Mouse (Mus musculus): Measurements from ENCODE around the gene Gm42674. TPM values are rescaled to one million over a fixed set of nuclear protein-coding genes. Genes with fewer than 3 reads are reported as not detected.

Gm42674 gene
- polyA plus RNA-seq, 1 experiment from 2014 or later = not detected

Other genes with a start within 250 kb of the Gm42674 start
- gene Slc27a3, start 212.0 kb upstream of the Gm42674 start, polyA plus RNA-seq (2014; fragmentation: Nextera tagmentation; extraction: Ambion mirVana) = 9.3 and 10.0 TPM in 2 replicates
- 34.4 and 34.7 TPM in 2 replicates for gene Ints3, start 168.3 kb upstream of the Gm42674 start, polyA plus RNA-seq (2014; fragmentation: Nextera tagmentation; extraction: Ambion mirVana)
- gene Npr1, start 136.0 kb upstream of the Gm42674 start, polyA plus RNA-seq (2014; fragmentation: Nextera tagmentation; extraction: Ambion mirVana) = 2.4 and 2.7 TPM in 2 replicates
- 338 and 369 TPM in 2 replicates for gene Ilf2, start 125.8 kb upstream of the Gm42674 start, polyA plus RNA-seq (2014; fragmentation: Nextera tagmentation; extraction: Ambion mirVana)
- gene Snapin, start 110.9 kb upstream of the Gm42674 start, polyA plus RNA-seq (2014; fragmentation: Nextera tagmentation; extraction: Ambion mirVana) = 70.9 and 77.2 TPM in 2 replicates
- 138 and 146 TPM in 2 replicates for gene Chtop, start 92.4 kb upstream of the Gm42674 start, polyA plus RNA-seq (2014; fragmentation: Nextera tagmentation; extraction: Ambion mirVana)
- 6.9 and 8.0 TPM in 2 replicates for gene S100a1, start 87.5 kb upstream of the Gm42674 start, polyA plus RNA-seq (2014; fragmentation: Nextera tagmentation; extraction: Ambion mirVana)
- gene S100a13, start 87.5 kb upstream of the Gm42674 start, polyA plus RNA-seq (2014; fragmentation: Nextera tagmentation; extraction: Ambion mirVana) = 11.6 and 14.1 TPM in 2 replicates
- not detected in 2 replicates for gene S100a14, start 75.0 kb upstream of the Gm42674 start, polyA plus RNA-seq (2014; fragmentation: Nextera tagmentation; extraction: Ambion mirVana)
- 37.2 and 40.0 TPM in 2 replicates for gene S100a16, start 64.7 kb upstream of the Gm42674 start, polyA plus RNA-seq (2014; fragmentation: Nextera tagmentation; extraction: Ambion mirVana)
- gene S100a3, start 41.3 kb upstream of the Gm42674 start, polyA plus RNA-seq (2014; fragmentation: Nextera tagmentation; extraction: Ambion mirVana) = not detected in 2 replicates
- not detected in 2 replicates for gene S100a2, start 11.7 kb upstream of the Gm42674 start, polyA plus RNA-seq (2014; fragmentation: Nextera tagmentation; extraction: Ambion mirVana)
- 0.34 and 0.50 TPM in 2 replicates for gene S100a4, start 1.9 kb downstream of the Gm42674 start, polyA plus RNA-seq (2014; fragmentation: Nextera tagmentation; extraction: Ambion mirVana)
- gene S100a5, start 6.6 kb downstream of the Gm42674 start, polyA plus RNA-seq (2014; fragmentation: Nextera tagmentation; extraction: Ambion mirVana) = not detected in 2 replicates
- 24.5 and 25.1 TPM in 2 replicates for gene S100a6, start 11.0 kb downstream of the Gm42674 start, polyA plus RNA-seq (2014; fragmentation: Nextera tagmentation; extraction: Ambion mirVana)
- not detected in 2 replicates for gene S100a7a, start 52.1 kb downstream of the Gm42674 start, polyA plus RNA-seq (2014; fragmentation: Nextera tagmentation; extraction: Ambion mirVana)
- 2.0 and 2.8 TPM in 2 replicates for gene S100a8, start 67.1 kb downstream of the Gm42674 start, polyA plus RNA-seq (2014; fragmentation: Nextera tagmentation; extraction: Ambion mirVana)
- gene S100a9, start 93.8 kb downstream of the Gm42674 start, polyA plus RNA-seq (2014; fragmentation: Nextera tagmentation; extraction: Ambion mirVana) = 1.5 and 2.0 TPM in 2 replicates
- not detected in 2 replicates for gene Pglyrp4, start 125.0 kb downstream of the Gm42674 start, polyA plus RNA-seq (2014; fragmentation: Nextera tagmentation; extraction: Ambion mirVana)
- gene Gm5849, start 176.0 kb downstream of the Gm42674 start, polyA plus RNA-seq (2014; fragmentation: Nextera tagmentation; extraction: Ambion mirVana) = not detected in 2 replicates

All from midbrain, embryonic 11.5 days (tissue).